17 mouse cellular contexts compared by ENCODE assay signal in genomic region chr14:54181306-54181705, GRCm38 (mm10).
DNase-seq lines count a peak whose midpoint lies in the region; ATAC-seq and TF ChIP-seq lines count a peak whose summit lies in the region.
"Had no signal": no experiment of that assay in that cellular context is flagged by ENCODE, and none has a peak within 500 bp of the region (broad histone marks: within the 10 kb centered on the region; RNA-seq: fewer than 3 reads in every experiment).

No protein-coding gene starts in this region.

- H3K4me3 ChIP-seq in heart, embryonic 16.5 days (ENCODE audit: low read length), result no peak overlapping the region
- H3K4me3 ChIP-seq in midbrain, embryonic 15.5 days, result no peak overlapping the region
- no peak overlapping the region for H3K4me3 ChIP-seq in midbrain, embryonic 13.5 days (replicated peaks)
- no peak overlapping the region for H3K4me3 ChIP-seq in brown adipose tissue, adult 24 weeks (ENCODE audit: insufficient read depth, low read depth, low read length)
- no peak overlapping the region for H3K4me3 ChIP-seq in intestine, postnatal 0 days (ENCODE audit: low read depth, low read length)
- H3K4me3 ChIP-seq: forebrain, embryonic 13.5 days; midbrain, embryonic 10.5 days; myocyte had no signal

- no peaks in the 10 kb centered on the region for H3K9me3 ChIP-seq in heart, embryonic 16.5 days (replicated peaks; ENCODE audit: control insufficient read depth, low read length)
- H3K9me3 ChIP-seq in midbrain, embryonic 15.5 days, result no peaks in the 10 kb centered on the region
- no peaks in the 10 kb centered on the region for H3K9me3 ChIP-seq in midbrain, embryonic 13.5 days
- H3K9me3 ChIP-seq in intestine, postnatal 0 days (ENCODE audit: control insufficient read depth), result no peaks in the 10 kb centered on the region
- H3K9me3 ChIP-seq: forebrain, embryonic 13.5 days; midbrain, embryonic 10.5 days had no signal

- no peak for DNase-seq in heart, postnatal 36 days
- no peak for DNase-seq in neural tube, embryonic 10.5 days (ENCODE audit: extremely low spot score, low spot score)
- DNase-seq: adrenal gland, postnatal 14 days; cerebellum, adult 9-11 months; kidney, adult 18-20 months; kidney, postnatal 25 days; liver; thymus, postnatal 36 days had no signal

- no peak for TF ChIP-seq CTCF in intestine, postnatal 0 days (IDR thresholded peaks at IDR 0.05; ENCODE audit: low read depth)

- intact Hi-C loops in heart, postnatal 36 days (cut with DNase I), result no loop called here

- H3K27me3 ChIP-seq in heart, embryonic 16.5 days (ENCODE audit: control insufficient read depth, insufficient read depth, low read length), result no peaks in the 10 kb centered on the region
- no peaks in the 10 kb centered on the region for H3K27me3 ChIP-seq in midbrain, embryonic 15.5 days (replicated peaks)
- H3K27me3 ChIP-seq in midbrain, embryonic 13.5 days, result no peaks in the 10 kb centered on the region
- no peaks in the 10 kb centered on the region for H3K27me3 ChIP-seq in intestine, postnatal 0 days (replicated peaks; ENCODE audit: control insufficient read depth, insufficient read depth, low read length)
- H3K27me3 ChIP-seq: forebrain, embryonic 13.5 days had no signal

- H3K4me1 ChIP-seq in heart, embryonic 16.5 days (ENCODE audit: control insufficient read depth, insufficient read depth, low read length), result peaks cover 30% of the 10 kb centered on the region
- peaks cover 48% of the 10 kb centered on the region for H3K4me1 ChIP-seq in midbrain, embryonic 15.5 days
- H3K4me1 ChIP-seq in midbrain, embryonic 13.5 days (replicated peaks), result peaks cover 58% of the 10 kb centered on the region
- no peaks in the 10 kb centered on the region for H3K4me1 ChIP-seq in brown adipose tissue, adult 24 weeks (ENCODE audit: control insufficient read depth, insufficient read depth, insufficient read length, low read length)
- 0 out of 2 replicates have a peak, but pooled peaks cover 3% of the 10 kb centered on the region for H3K4me1 ChIP-seq in intestine, postnatal 0 days (replicated peaks; ENCODE audit: control insufficient read depth, insufficient read depth, low read length)

- 67% methylated on average over 3 of the region's 3 CpGs for WGBS in heart, embryonic 16.5 days
- WGBS in midbrain, embryonic 15.5 days, result 90% methylated on average over 3 of the region's 3 CpGs
- WGBS in midbrain, embryonic 13.5 days, result 94% methylated on average over 3 of the region's 3 CpGs
- WGBS in intestine, postnatal 0 days, result 57% methylated on average over 3 of the region's 3 CpGs

- peak overlapping the region; percentile 56 for H3K27ac ChIP-seq in heart, embryonic 16.5 days (ENCODE audit: low read length)
- peak overlapping the region; percentile 51 for H3K27ac ChIP-seq in midbrain, embryonic 15.5 days
- no peak overlapping the region for H3K27ac ChIP-seq in midbrain, embryonic 13.5 days
- peak overlapping the region; percentile 40; the same call in 1 of the 2 replicates for H3K27ac ChIP-seq in brown adipose tissue, adult 24 weeks (replicated peaks; ENCODE audit: low read depth, low read length)
- peak overlapping the region; percentile 46 for H3K27ac ChIP-seq in intestine, postnatal 0 days (ENCODE audit: low read depth, low read length)
- H3K27ac ChIP-seq: forebrain, embryonic 13.5 days; midbrain, embryonic 10.5 days had no signal

- H3K9ac ChIP-seq in heart, embryonic 16.5 days (ENCODE audit: low read length), result no peak overlapping the region
- H3K9ac ChIP-seq in midbrain, embryonic 15.5 days, result no peak overlapping the region
- H3K9ac ChIP-seq in midbrain, embryonic 13.5 days (replicated peaks), result no peak overlapping the region
- H3K9ac ChIP-seq in intestine, postnatal 0 days (ENCODE audit: low read depth, low read length), result no peak overlapping the region
- H3K9ac ChIP-seq: forebrain, embryonic 13.5 days had no signal

- H3K4me2 ChIP-seq in heart, embryonic 16.5 days (ENCODE audit: low read depth, low read length), result no peak overlapping the region
- H3K4me2 ChIP-seq in midbrain, embryonic 15.5 days, result no peak overlapping the region
- no peak overlapping the region for H3K4me2 ChIP-seq in midbrain, embryonic 13.5 days (replicated peaks)
- H3K4me2 ChIP-seq in intestine, postnatal 0 days (replicated peaks; ENCODE audit: low read depth), result peak overlapping the region; percentile 17
- H3K4me2 ChIP-seq: forebrain, embryonic 13.5 days had no signal

- H3K36me3 ChIP-seq in heart, embryonic 16.5 days (ENCODE audit: control insufficient read depth, insufficient read depth), result no peaks in the 10 kb centered on the region
- H3K36me3 ChIP-seq in midbrain, embryonic 15.5 days (replicated peaks), result no peaks in the 10 kb centered on the region
- no peaks in the 10 kb centered on the region for H3K36me3 ChIP-seq in midbrain, embryonic 13.5 days
- H3K36me3 ChIP-seq in intestine, postnatal 0 days (ENCODE audit: control insufficient read depth, insufficient read depth), result no peaks in the 10 kb centered on the region
- H3K36me3 ChIP-seq: midbrain, embryonic 10.5 days had no signal

- ATAC-seq in heart, embryonic 16.5 days (replicated peaks; ENCODE audit: extremely low read depth, insufficient read depth, low FRiP score), result no peak
- no peak for ATAC-seq in midbrain, embryonic 15.5 days (replicated peaks)
- no peak for ATAC-seq in midbrain, embryonic 13.5 days
- no peak for ATAC-seq in intestine, postnatal 0 days
- ATAC-seq in megakaryocyte progenitor cell, adult 5-6 weeks (replicated peaks; ENCODE audit: poor library complexity), result no peak
- ATAC-seq: forebrain, embryonic 13.5 days had no signal
